Mouse (Mus musculus) neural tube, postnatal 0 days (tissue): ENCODE data around the gene Olfr577. TPM values are rescaled to one million over a fixed set of nuclear protein-coding genes. Genes with fewer than 3 reads are reported as not detected.

Source experiments
- polyA plus RNA-seq: library from polyadenylated mRNA; unstranded; fragments of >200 nt; fragmentation: Nextera tagmentation; extraction: Ambion mirVana; gene quantifications from 2 replicates; pipeline ENCODE4 v1.2.1, GENCODE M21; 2015

Olfr577 gene
- not detected in 2 replicates for polyA plus RNA-seq

GRCm38 (mm10) chr7:102975843-102976242 lies at the start of gene Olfr577:
Gene Olfr577, minus strand, starts transcription at chr7:102975943.

GRCm38 (mm10) chr7:102989224-102989623 lies 13.5 kb upstream of the Olfr577 start, which contains the start of gene Olfr578:
Gene Olfr578, minus strand, starts transcription at chr7:102989324.

GRCm38 (mm10) chr7:102962360-102962759 lies 13.4 kb downstream of the Olfr577 start, which contains the start of gene Olfr576:
Gene Olfr576, plus strand, starts transcription at chr7:102962660.

GRCm38 (mm10) chr7:102958593-102958992 lies 17.1 kb downstream of the Olfr577 start, which contains the start of gene Olfr575:
Gene Olfr575, minus strand, starts transcription at chr7:102958775.

GRCm38 (mm10) chr7:102948167-102948566 lies 27.6 kb downstream of the Olfr577 start, which contains the start of gene Olfr574:
Gene Olfr574, plus strand, starts transcription at chr7:102948467.

GRCm38 (mm10) chr7:102942475-102942874 lies 33.3 kb downstream of the Olfr577 start, which contains the start of gene Olfr573-ps1:
Gene Olfr573-ps1, minus strand, starts transcription at chr7:102942575.

GRCm38 (mm10) chr7:102924109-102924508 lies 51.6 kb downstream of the Olfr577 start, which contains the start of gene Olfr572:
Gene Olfr572, plus strand, starts transcription at chr7:102924409.

Other genes starting within 250 kb of the Olfr577 start
- not detected in 2 replicates for gene Olfr559, start 248.5 kb downstream of the Olfr577 start, polyA plus RNA-seq
- gene Olfr560, start 216.6 kb downstream of the Olfr577 start, polyA plus RNA-seq, result not detected in 2 replicates
- 0.12 and 0.17 TPM in 2 replicates for gene Olfr78, start 216.5 kb downstream of the Olfr577 start, polyA plus RNA-seq
- gene Olfr561, start 204.7 kb downstream of the Olfr577 start, polyA plus RNA-seq, result not detected in 2 replicates
- not detected in 2 replicates for gene Olfr564, start 172.5 kb downstream of the Olfr577 start, polyA plus RNA-seq
- not detected in 2 replicates for gene Olfr566, start 117.2 kb downstream of the Olfr577 start, polyA plus RNA-seq
- gene Olfr568, start 98.8 kb downstream of the Olfr577 start, polyA plus RNA-seq, result not detected in 2 replicates
- not detected in 2 replicates for gene Olfr569, start 85.1 kb downstream of the Olfr577 start, polyA plus RNA-seq
- not detected in 2 replicates for gene Olfr570, start 81.4 kb downstream of the Olfr577 start, polyA plus RNA-seq
- not detected in 2 replicates for gene Olfr571, start 58.4 kb downstream of the Olfr577 start, polyA plus RNA-seq
- not detected in 2 replicates for gene Olfr572, start 51.5 kb downstream of the Olfr577 start, polyA plus RNA-seq
- not detected in 2 replicates for gene Olfr573-ps1, start 33.4 kb downstream of the Olfr577 start, polyA plus RNA-seq
- gene Olfr574, start 27.5 kb downstream of the Olfr577 start, polyA plus RNA-seq, result not detected in 2 replicates
- gene Olfr575, start 17.2 kb downstream of the Olfr577 start, polyA plus RNA-seq, result not detected in 2 replicates
- gene Olfr576, start 13.3 kb downstream of the Olfr577 start, polyA plus RNA-seq, result not detected in 2 replicates
- gene Olfr578, start 13.4 kb upstream of the Olfr577 start, polyA plus RNA-seq, result not detected in 2 replicates
- not detected in 2 replicates for gene Olfr582, start 62.1 kb upstream of the Olfr577 start, polyA plus RNA-seq
- not detected in 2 replicates for gene Olfr583, start 75.4 kb upstream of the Olfr577 start, polyA plus RNA-seq
- gene Olfr584, start 105.9 kb upstream of the Olfr577 start, polyA plus RNA-seq, result not detected in 2 replicates
- gene Olfr585, start 121.8 kb upstream of the Olfr577 start, polyA plus RNA-seq, result not detected in 2 replicates
- gene Olfr586, start 149.7 kb upstream of the Olfr577 start, polyA plus RNA-seq, result not detected in 2 replicates
- not detected in 2 replicates for gene Olfr588-ps1, start 164.9 kb upstream of the Olfr577 start, polyA plus RNA-seq
- not detected in 2 replicates for gene Olfr589, start 180.4 kb upstream of the Olfr577 start, polyA plus RNA-seq
- gene Olfr591, start 202.4 kb upstream of the Olfr577 start, polyA plus RNA-seq, result not detected in 2 replicates
- not detected in 2 replicates for gene Olfr592, start 208.9 kb upstream of the Olfr577 start, polyA plus RNA-seq
- not detected in 2 replicates for gene Olfr593, start 235.9 kb upstream of the Olfr577 start, polyA plus RNA-seq
- gene Olfr594, start 241.1 kb upstream of the Olfr577 start, polyA plus RNA-seq, result not detected in 2 replicates